Mouse (Mus musculus) adrenal gland, postnatal 14 days (tissue): ENCODE measurements at regions not wholly inside any gene's neighbourhood (a gene's known extent, or its start where the extent isn't known, plus 50 kb on each side); places are given as distances from the start of the nearest gene placed in this dataset.

Experiments used
- DNase-seq: peaks from one replicate; pipeline ENCODE4 v3.0.0; 2021; ENCODE audit warnings: mixed read lengths

DNA sequence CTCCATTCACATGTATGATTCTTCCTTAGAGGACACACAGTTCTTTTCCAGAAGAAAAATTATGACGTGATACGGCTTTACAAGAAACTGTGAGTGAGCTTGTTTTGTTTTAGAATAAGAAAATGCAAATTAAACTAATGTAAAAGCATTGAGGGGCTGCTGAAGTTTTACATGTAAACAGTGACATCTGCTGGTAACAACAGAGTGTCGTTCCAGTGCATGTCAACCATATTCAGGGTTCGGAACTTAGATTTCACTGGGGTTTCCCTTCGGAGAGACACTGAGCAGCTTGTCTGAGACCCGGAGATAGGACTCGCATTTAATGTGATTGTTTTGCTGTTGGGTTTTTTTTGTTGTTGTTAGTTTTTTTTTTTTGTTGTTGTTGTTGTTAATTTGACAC, 148.4 kb upstream of the Ube3a start:
- peak; percentile 9 for DNase-seq
